Mouse (Mus musculus) layer of hippocampus, adult 2 months (tissue): ENCODE measurements around the gene Mindy3. TPM values are rescaled to one million over a fixed set of nuclear protein-coding genes. Genes with fewer than 3 reads are reported as not detected.

ENCODE experiments used
- DNase-seq, 2 experiments: peaks; one replicate each; pipeline ENCODE4 v3.0.0; 2022; ENCODE audit warnings: low spot score in 2 of 2
- H3K27ac ChIP-seq: fragments of 200-600 bp; 2 replicates; pipeline ENCODE4 v1.8.1; 2022
- H3K4me3 ChIP-seq: fragments of 200-600 bp; 2 replicates; pipeline ENCODE4 v1.8.1; 2022; ENCODE audit warnings: mild to moderate bottlenecking
- CTCF ChIP-seq: fragments of 200-600 bp; conservative IDR thresholded peaks from 2 replicates; pipeline ENCODE4 v1.8.1; 2022; ENCODE audit warnings: antibody characterized with exemption, mild to moderate bottlenecking, moderate library complexity
- total RNA-seq, 2 experiments: library from RNA; stranded (reverse); gene quantifications; 2 replicates each; pipeline ENCODE4 v1.2.3; 2021

Mindy3 gene
- total RNA-seq, 2 experiments from 2014 or later = 98.4 to 111 TPM

- Histone ChIP-seq H3K4me3 (no peak overlapping the region), H3K27ac (peak overlapping the region; percentile 74)
- no peak for TF ChIP-seq CTCF
- no peak for DNase-seq
Observed at GRCm38 (mm10) chr2:12402469-12402868, 16.8 kb downstream of the Mindy3 start.

DNA sequence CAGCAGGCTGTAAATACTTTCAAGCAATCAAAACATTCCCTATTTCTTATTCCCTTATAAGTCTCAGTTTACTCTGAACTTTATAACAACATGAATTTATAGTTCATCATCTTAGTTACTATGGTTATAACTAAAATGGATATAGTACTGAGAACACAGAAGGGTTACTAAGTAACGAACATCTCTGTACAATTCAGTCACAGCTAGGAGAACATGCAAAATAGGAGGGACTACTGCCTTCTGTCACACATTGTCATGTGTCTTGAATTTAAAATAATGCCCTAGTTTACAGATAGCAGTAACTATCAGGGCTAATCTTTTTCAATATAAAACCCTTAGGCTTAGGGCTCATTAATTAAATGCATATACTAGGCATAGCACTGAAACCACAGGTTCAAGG, 18.1 kb downstream of the Mindy3 start:
- no peak for TF ChIP-seq CTCF
- H3K4me3 ChIP-seq = no peak overlapping the region
- DNase-seq = no peak
- peak overlapping the region; percentile 74 for H3K27ac ChIP-seq

GRCm38 (mm10) chr2:12389028-12389427, 30.2 kb downstream of the Mindy3 start:
- DNase-seq = peak; percentile 68 to 84
- no peak overlapping the region for H3K4me3 ChIP-seq
- 0 out of 2 replicates have a peak overlapping the region, but pooled peaks have one; percentile 21 for H3K27ac ChIP-seq
- TF ChIP-seq CTCF = peak; percentile 92

GRCm38 (mm10) chr2:12388569-12388968, 30.7 kb downstream of the Mindy3 start:
- TF ChIP-seq CTCF = no peak
- DNase-seq = no peak
- H3K4me3 ChIP-seq = no peak overlapping the region
- H3K27ac ChIP-seq = 0 out of 2 replicates have a peak overlapping the region, but pooled peaks have one; percentile 21

DNA sequence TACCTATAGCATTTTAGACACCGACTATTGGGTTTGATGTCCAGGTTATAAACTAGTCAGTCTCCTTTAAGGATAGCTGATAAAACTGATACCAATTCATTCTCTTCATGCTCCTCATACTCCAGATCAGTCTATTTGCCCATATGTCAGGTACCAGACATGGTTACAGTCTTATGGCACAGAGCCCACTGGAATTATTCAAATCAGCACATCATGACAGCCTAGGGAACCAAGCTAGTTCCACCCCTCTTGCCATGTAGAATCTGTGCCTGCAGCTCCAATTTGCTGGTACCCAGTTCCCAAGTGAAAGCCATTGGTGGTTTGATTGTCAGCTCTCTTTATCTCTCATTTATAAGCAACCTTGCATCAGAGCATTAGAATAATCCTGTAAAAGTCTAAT, 34.9 kb downstream of the Mindy3 start:
- TF ChIP-seq CTCF = no peak
- no peak overlapping the region for H3K4me3 ChIP-seq
- DNase-seq = no peak
- no peak overlapping the region for H3K27ac ChIP-seq

- DNase-seq = no peak
- no peak overlapping the region for H3K27ac ChIP-seq
- no peak for TF ChIP-seq CTCF
- no peak overlapping the region for H3K4me3 ChIP-seq
Observed at GRCm38 (mm10) chr2:12382650-12383049, 36.6 kb downstream of the Mindy3 start.

DNA sequence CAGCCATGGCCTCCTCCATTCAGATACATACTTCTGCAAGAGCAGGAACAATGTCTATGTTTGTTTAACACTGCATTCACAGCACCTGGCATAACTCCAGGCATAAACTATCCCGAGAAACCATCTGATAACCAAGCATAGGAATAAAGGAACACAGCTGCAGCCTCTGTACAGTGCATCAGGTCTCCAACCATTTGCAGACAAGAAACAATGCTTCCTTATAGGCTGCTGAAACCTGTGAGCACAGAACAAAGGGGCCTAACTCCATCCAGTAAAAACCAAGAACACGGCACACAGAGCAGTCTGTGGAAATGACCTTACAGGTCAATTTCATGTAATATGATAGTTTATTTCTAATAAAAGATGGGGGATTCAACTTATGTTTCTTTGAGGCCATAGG, 39.0 kb downstream of the Mindy3 start:
- H3K27ac ChIP-seq = no peak overlapping the region

DNA sequence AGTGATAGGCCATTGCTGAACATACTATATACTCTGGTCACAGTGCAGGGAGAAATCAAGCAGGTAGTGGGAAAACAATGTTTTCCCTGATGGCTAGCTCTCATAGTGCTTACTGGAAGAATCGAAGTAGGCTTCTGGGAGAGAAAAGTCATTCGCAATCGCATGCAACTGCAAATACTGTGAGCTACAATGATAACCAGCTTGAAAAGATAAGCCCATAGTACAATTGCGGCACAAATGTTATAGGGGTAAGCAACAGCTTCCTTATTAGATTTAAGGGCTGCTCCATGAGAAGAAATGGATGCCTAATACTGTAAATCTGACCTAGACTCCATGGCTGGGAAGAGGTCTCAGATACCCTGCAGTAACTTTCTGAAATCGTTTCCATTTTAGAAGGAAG, 40.7 kb downstream of the Mindy3 start:
- TF ChIP-seq CTCF = no peak
- H3K4me3 ChIP-seq = no peak overlapping the region
- no peak for DNase-seq
- H3K27ac ChIP-seq = no peak overlapping the region

More for the DNA sequence above, 39.0 kb downstream of the Mindy3 start:
- H3K4me3 ChIP-seq = no peak overlapping the region
- TF ChIP-seq CTCF = no peak
- no peak for DNase-seq

- no peak overlapping the region for H3K27ac ChIP-seq
Observed at GRCm38 (mm10) chr2:12377024-12377423, 42.2 kb downstream of the Mindy3 start.

DNA sequence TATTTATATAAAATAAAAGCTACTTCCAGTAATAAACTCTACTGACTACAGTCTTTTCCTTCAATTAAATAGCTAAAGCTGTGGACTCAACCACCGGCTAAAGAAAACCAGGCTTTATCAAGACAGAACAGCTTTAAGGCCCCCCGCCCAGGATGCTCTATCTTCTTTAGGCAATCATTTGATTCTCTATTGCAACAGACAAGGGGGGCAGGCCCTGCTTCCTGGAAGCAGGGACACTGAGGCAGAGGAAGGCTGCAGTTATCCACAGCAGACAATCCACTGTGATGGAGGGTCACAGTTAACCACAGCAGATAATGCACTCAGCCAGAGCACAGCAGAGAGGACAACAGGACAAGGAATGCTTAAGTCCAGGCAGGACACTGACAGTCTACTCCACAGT, 46.4 kb downstream of the Mindy3 start:
- Histone ChIP-seq H3K4me3 (no peak overlapping the region), H3K27ac (no peak overlapping the region)
- TF ChIP-seq CTCF = no peak
- no peak for DNase-seq

More at GRCm38 (mm10) chr2:12377024-12377423, 42.2 kb downstream of the Mindy3 start:
- TF ChIP-seq CTCF = no peak
- H3K4me3 ChIP-seq = no peak overlapping the region
- DNase-seq = no peak

GRCm38 (mm10) chr2:12371401-12371800, 47.9 kb downstream of the Mindy3 start:
- Histone ChIP-seq H3K4me3 (no peak overlapping the region), H3K27ac (no peak overlapping the region)
- no peak for TF ChIP-seq CTCF
- no peak for DNase-seq

- no peak for TF ChIP-seq CTCF
- H3K4me3 ChIP-seq = no peak overlapping the region
- DNase-seq = no peak
- H3K27ac ChIP-seq = no peak overlapping the region
Observed at GRCm38 (mm10) chr2:12368451-12368850, 50.8 kb downstream of the Mindy3 start.

GRCm38 (mm10) chr2:12368016-12368415, 51.3 kb downstream of the Mindy3 start:
- no peak for TF ChIP-seq CTCF
- no peak overlapping the region for H3K4me3 ChIP-seq
- no peak overlapping the region for H3K27ac ChIP-seq
- DNase-seq = no peak

DNA sequence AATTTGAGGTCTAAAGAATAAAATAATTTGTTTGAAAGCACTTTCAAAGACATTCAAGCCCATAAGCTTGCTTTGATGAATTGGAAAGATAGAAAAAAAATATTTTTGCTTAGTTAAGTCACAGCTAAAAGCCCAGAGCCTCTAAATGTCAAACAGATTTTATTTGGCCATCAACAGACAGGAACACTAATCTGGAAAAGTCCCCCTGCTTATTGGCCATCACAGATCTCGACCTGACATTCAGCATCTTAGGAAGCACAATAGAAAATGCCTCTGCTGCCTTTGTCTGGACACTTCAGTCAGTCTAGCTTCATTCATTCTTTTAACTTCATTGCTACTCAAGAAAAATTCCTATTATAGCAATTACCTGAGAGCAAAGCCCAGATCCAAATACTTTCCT, 58.0 kb downstream of the Mindy3 start:
- TF ChIP-seq CTCF = no peak
- Histone ChIP-seq H3K27ac (peak overlapping the region; percentile 61), H3K4me3 (no peak overlapping the region)
- DNase-seq = no peak

- Histone ChIP-seq H3K4me3 (no peak overlapping the region), H3K27ac (no peak overlapping the region)
- TF ChIP-seq CTCF = no peak
- DNase-seq = no peak
Observed at GRCm38 (mm10) chr2:12354837-12355236, 64.4 kb downstream of the Mindy3 start.
